In genomic region chr8:79124231-79124630, GRCm38 (mm10) we compare ENCODE assay signal across 16 mouse cellular contexts.
"Had no signal": no experiment of that assay in that cellular context is flagged by ENCODE, and none has a peak within 500 bp of the region (broad histone marks: within the 10 kb centered on the region; RNA-seq: fewer than 3 reads in every experiment).

No protein-coding gene starts in this region.

- H3K4me1 ChIP-seq: stomach, embryonic 15.5 days had no signal

- H3K9me3 ChIP-seq: neural tube, embryonic 13.5 days; neural tube, embryonic 15.5 days; stomach, embryonic 15.5 days had no signal

- H3K27me3 ChIP-seq: neural tube, embryonic 13.5 days; neural tube, embryonic 15.5 days; stomach, embryonic 15.5 days had no signal

- H3K4me2 ChIP-seq: neural tube, embryonic 13.5 days; neural tube, embryonic 15.5 days; stomach, embryonic 15.5 days had no signal

- H3K27ac ChIP-seq: neural tube, embryonic 13.5 days; neural tube, embryonic 15.5 days; stomach, embryonic 15.5 days; stomach, postnatal 0 days had no signal

- DNase-seq: retina, postnatal 1 day; right cerebral cortex, adult 18-20 months; right cerebral cortex, postnatal 14 days; right cerebral cortex, postnatal 25 days; right cerebral cortex, postnatal 4 days; spleen, adult 18-20 months; thymus, adult 18-20 months; thymus, adult 2 months; thymus, postnatal 14 days; thymus, postnatal 25 days; thymus, postnatal 36 days; thymus, postnatal 4 days had no signal

- H3K9ac ChIP-seq: neural tube, embryonic 13.5 days; neural tube, embryonic 15.5 days; stomach, embryonic 15.5 days had no signal

- H3K4me3 ChIP-seq: neural tube, embryonic 13.5 days; neural tube, embryonic 15.5 days; stomach, embryonic 15.5 days had no signal
